Mouse (Mus musculus) cerebellum, adult 8-10 months (tissue): ENCODE measurements at regions not wholly inside any gene's neighbourhood (a gene's known extent, or its start where the extent isn't known, plus 50 kb on each side); places are given as distances from the start of the nearest gene placed in this dataset.

ENCODE experiments used
- DNase-seq: peaks from one replicate; pipeline ENCODE4 v3.0.0; 2022

DNA sequence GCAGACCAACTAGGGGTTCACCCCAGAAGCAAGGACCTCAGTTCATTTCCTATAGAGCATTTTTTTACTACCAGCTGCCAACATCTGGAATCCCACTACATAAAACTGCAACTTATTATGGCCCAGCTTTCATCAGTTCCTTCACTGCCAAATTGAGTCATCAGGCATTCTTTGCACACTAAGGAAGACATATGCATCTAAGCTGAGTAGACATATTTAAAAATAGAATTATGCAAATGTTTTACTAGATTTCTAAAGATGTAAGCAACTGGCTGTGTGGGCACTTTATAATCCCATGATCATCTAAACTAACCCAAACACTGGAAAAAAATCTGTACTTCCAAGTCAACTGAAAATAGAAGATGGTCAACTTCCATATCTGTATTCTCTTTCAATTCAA is 415.9 kb upstream of the Rarb start:
- DNase-seq, result no peak

DNA sequence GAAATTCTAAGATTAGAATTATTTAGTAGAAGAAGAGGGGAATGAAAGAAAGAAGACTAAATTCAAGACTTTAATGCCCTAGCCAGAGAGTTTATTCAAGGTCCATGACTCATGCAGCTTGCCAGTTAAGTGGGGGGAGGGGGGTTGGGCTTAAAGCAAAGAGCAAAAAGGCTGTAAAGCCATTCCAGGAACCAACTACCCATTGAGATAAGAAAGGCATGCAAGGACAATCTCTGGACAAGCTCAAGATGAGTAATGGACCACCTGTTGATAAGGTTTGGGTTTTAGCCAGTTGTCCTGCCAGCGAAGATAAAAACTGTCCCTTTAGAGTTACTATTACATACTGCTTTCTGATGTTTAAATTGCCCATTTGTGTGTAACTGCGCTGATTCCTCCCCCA is 392.5 kb upstream of the Rarb start:
- DNase-seq, result no peak

DNA sequence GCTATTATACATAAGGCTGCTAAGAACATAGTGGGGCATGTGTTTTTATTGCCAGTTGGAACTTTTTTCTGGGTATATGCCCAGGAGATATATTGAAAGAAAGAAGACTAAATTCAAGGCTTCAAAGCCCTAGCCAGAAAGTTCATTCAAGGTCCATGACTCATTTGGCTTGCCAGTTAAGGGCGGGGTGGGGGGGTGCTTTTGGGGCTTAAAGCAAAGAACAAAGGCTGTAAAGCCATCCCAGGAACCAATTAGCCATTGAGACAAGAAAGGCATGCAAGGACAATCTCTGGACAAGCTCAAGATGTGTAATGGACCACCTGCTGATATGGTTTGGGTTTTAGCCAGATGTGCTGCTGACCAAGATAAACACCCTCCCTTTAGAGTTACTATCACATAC is 386.7 kb upstream of the Rarb start:
- no peak for DNase-seq

DNA sequence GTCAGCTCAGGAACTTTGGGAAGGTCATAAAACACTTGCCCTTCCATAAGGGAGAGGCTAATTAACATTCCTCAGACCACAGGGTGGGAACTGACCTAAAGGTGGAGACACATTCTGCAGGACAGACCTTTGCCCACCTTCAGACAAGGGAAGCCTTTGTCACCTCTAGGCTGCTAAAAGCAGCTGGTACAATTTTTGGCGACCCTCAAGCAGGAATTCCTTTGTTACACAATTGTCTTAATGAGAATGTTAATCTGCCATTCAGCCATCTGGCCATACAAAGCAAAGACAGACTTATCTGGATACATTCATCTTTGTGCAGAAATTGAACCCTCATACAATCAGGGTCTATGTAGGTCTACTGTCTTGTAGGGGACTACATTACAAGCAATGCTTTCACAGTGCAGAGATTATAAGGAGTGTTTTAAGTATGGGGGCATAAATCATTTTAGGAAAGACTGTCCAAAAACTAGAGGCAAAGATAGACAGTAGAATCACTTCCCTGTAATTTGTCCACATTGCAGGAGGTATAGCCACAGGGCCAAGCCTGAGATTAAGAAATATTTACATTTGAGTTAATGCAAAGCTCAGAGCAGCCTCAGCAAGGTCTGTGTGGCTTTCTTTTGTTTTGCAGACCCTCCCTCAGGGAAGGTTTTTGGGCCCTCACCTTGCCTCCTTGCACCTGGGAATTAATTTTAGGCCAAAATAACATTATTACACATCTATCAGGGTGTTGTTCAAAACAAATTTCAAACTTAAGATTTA is 384.5 kb upstream of the Rarb start:
- DNase-seq, result no peak

DNA sequence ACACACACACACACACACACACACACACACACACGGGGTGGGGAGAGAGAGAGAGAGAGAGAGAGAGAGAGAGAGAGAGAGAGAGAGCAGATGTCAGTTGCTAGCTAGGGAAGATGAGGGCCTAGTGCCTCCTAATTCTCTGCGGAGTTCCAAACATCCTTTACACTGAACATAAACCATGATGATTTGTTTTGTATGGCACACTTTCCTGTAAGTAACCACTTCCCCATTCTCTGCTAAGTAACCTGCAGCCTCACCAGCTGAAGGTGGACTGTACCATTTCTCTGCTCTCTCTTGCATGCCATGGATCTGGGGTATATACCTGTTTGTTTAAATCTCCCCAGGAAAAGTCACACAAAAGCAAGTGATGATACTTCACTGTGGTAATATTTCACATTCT is 374.0 kb upstream of the Rarb start:
- DNase-seq, result no peak

DNA sequence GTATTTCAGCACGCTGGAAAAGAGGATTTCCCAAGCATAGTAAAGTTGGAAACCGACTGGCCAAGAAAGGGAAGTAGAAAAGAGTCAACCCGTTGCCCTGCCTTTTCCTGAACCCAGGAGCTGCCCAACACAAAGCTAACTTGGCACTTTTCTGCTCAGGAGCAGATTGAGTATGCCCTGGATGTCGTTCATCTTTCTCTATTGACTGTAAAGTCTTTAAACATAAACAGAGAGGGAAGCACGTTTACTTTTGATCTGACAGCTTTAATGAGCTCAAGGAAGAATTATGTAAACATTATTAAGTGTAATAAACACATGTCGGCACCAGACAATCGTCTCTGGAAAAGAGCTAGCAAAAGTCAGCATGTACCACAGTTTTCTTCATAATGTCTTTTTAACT is 354.3 kb upstream of the Rarb start:
- DNase-seq, result no peak

DNA sequence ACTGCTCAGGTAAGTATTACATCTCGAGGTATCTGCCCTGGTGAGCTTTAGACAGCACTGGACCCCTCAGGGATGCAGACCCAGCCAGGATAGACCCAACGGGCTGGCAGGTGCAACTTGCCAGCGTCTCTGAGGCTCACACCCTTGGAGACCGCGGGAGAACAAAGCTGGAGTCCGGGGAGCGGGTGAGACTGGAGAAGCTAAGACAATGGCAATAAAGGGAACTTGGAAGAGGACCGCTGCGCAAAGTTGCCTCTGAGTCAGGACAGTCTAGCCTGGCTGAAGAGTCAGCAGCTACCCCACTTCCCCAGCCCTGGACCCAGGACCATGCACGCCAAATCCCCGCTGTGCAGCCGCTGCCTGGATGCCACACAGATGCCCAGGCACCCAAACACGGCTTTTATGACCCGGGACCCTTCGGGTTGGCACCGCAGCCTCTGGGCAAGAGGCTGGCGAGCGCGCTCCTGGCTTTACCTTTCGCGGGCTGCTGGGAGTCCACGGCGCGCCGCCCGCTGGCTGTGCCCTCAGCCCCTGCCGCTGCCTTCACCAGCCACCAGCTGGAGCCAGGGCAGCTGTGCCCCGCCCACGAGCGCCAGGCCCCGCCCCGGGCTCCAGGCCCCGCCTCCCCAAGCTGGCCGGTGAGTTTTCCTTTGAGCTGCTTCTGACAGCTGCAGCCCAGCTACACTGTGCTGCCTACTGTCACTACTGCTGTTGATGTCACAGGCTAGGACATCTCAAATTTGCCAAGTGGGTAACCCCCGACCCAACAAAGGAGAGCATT is 353.6 kb upstream of the Rarb start:
- peak; percentile 3 for DNase-seq

DNA sequence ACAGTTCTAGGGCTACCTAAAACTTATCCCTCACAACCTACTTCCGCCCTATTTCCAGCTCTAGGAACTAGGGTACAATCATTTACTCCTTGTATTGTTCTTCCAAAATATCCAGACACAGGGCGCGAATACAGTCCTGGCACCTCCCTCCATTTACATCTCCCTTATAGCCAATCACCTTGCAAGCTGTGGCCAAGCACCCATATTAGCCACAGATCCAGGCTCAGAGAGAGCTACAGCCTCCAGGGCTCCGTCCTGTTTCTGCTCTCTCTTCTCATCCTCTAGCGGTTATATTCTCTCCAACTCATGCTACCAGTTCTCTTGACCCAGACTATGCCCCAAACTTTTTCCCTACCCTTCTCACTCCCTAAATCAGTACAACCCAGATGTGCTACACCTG is 352.9 kb upstream of the Rarb start:
- DNase-seq, result no peak

DNA sequence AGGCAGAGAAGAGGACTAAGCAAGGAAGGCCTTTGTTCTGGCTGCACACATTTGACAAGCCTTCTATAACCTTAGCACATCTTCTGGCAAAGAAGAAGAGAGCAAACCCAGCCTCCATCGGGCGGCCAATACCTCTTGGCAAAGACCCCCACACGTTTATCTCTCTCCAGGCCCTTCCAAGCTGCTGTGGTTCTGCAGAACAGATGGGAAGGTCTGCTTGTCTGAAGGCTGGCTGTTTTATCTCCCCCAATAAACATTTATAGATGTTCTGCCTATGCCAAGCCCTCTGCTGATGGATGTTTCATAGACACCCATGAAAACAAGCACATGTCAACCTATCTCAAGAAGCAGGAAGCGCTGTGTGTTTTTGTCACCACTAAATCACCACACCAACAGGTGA is 339.4 kb upstream of the Rarb start:
- no peak for DNase-seq

DNA sequence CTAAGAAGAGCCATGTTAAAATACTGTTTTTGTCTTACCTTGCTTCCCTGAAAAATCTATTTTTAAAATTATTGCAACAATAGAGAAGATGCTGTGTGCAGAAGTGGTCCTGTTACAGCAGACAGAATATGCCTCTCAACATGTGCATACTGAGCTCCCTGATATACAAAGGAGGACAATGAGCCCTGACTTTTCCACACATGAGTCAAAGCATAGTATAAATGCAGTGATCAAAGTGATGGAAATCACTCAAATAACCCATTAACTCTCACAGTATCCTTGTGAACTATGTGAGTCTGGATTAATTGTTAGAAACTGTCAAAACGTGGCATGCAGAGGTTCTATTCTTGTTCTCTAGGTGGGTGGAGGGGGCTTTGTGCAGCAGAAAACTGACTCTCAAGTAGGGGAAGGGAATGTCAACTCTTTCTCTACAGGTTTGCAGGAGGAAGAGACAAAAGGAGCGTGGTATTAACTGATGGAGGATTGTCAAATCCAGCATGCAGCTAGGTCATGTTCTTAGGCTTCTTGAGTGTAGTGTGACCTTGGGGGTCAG is 337.5 kb upstream of the Rarb start:
- no peak for DNase-seq

DNA sequence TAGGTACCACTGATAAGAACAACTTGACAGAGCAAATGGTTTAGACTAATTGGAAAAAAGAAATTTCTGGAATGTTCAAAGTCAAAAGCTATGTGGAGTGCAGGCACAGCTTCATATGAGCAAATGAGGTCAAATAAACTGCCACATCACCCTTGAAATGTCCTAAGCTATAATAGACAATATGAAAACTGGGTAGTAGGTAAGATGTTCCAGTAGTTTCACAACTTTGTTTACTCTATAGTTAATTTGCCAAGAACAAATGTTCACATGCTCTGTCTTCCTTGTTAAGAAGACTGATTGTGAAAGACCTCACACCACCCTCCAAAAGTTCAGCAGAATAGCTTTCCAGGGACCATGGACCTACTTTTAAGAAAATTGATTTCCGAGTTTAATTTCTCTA is 301.7 kb upstream of the Rarb start:
- no peak for DNase-seq

DNA sequence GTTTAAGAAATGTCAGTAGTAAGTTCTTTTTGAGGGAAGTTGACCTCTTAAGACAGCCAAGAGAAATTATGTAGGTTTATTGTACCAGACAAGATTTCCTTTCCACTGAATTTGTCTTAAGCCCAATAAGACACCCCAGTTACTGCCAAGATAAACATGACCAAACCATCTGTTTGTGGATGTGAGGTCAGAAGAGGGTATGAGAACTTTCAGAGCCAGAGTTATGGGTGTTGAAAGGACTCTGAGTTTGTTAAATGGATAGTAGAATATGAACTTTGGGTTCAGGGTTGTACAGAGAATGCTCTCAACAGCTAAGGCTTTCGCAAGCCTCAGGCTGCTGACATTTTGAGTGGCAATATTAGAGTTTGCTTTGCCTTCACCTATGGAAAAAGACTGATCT is 287.7 kb upstream of the Rarb start:
- no peak for DNase-seq

DNA sequence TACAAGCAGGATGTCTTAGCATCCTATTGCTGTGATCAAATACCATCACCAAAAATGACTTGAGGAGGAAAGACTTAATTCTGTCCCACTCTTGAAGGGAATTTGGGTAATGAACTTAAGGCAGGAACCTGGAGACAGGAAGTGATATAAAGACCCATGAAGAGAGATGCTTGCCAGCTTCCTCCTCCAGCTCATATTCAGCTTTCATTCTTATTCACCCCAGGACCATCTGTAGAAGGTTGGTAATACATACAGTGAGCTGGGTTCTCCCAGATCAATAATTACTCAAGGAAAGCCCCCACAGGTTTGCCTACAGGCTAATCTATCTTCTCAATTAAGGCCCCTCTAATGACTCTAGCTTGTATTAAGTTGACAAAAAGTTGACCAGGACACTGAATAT is 283.5 kb upstream of the Rarb start:
- DNase-seq, result no peak

DNA sequence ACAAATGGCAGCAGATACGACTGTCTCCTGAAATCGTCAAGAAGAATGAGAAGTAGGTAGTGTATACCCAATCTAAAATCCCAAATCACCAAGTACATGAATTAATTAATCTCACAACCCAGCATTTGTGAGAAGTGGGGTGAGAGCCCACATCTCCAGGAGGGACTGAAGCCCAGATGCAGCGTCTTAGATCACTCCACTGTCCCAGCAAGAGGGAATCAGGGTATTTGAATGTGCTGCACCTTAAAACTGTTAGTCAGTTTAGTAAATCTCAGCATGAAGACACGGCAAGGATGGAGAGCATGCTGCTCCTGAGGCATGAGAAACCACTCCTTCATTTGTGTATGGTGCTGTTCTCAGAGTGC is 271.6 kb upstream of the Rarb start:
- no peak for DNase-seq

DNA sequence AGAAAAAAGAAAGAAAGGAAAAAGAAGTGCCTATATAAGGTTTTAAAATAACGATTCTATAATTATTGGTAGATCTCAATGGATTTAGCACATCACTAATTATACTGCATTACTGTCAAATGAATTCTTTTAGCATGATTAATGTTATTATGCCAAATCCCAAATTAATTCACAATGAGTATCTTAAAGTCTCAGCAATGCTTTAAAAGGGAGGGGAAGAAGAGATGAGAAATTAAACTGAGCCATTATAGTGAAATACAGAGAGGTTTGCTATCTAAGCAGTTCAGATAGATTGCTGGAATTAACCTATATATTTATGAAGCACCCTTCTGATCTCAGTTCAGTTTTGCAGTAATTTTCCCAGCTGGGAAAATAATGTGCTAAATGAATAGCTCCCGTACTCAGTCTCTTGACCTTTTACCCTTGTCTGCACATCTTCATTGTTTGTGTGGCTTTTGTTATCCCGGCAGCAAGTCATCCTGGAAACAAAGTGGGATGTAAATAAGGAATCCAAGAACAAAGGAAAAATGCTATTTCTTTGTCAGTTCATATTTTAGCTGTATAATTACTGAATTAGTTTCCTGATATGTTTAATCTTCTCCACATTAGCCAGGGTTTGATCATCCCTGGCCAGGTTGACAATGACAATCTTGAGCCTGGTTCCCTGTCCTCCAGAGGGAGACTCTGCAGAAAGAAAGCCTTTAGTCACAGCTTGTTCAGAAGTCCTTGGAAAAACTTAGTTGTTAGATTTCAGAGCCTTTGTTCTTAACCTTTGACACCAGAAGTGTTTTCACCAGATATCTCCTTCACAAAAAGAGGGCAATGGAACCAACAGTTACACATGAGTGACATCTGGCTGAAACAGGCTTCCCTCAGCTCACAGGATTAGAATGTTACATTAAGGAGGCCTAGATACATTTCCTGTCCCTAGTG is 270.9 kb upstream of the Rarb start:
- DNase-seq, result no peak

DNA sequence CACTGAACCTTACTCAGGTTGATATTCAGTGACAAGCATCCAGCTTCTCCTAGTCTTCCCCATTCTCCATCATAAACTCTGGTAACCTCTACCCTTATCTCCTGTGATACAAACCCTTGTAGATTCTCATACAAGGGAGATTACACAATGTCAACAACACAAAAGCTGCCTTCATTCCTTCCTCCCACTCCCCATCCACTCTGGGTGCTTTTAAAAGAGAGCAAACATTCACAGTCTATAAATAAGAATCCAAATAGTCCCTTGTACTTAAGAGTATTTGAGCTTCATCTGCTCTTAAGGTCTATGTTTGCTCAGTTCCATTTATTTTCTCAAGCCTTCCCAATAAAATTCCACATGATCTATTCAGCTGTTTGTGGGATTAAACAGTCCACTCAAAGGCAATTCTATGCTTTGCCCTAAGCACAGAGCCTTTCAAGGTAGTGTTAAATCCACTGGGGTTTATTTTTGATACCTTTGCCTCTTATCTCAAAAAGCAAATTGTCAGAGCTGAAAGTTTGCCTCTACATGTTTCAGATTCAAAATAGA is 270.2 kb upstream of the Rarb start:
- no peak for DNase-seq

DNA sequence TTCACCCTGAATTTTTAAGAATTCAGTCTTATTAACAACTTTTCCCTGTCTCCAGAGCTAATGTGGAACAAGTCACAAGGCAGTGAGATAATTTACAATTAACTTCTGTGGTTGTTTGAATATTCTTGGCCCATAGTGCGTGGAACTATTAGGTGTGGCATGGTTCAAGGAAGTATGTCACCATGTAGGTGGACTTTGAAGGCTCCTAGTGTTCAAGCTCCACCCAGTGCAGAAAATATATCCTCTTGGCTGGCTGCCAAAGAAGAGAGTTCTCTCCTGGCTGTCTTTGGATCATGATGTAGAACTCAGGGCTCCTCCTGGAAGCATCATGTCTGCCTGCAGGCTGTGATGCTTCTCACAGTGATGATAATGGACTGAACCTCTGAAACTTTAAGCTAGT is 268.9 kb upstream of the Rarb start:
- DNase-seq, result no peak

DNA sequence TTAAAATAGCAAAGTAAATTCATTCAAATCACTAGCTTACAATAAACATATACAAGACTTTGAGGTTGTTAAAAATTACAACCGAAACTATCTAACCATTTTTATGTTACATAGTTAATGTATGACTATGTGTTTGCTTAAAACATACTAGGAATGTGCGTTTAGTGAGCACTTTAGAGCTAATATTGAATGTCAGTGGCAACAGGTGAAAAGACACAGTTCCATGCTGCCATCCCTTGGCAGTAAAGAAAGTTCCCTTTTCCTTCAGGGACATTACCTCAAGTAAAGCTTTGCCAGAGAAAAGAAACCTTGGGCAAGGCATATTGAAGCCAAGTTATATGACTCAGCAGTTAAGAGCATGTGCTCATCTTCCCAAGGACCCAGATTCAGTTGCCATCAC is 265.0 kb upstream of the Rarb start:
- DNase-seq, result no peak

DNA sequence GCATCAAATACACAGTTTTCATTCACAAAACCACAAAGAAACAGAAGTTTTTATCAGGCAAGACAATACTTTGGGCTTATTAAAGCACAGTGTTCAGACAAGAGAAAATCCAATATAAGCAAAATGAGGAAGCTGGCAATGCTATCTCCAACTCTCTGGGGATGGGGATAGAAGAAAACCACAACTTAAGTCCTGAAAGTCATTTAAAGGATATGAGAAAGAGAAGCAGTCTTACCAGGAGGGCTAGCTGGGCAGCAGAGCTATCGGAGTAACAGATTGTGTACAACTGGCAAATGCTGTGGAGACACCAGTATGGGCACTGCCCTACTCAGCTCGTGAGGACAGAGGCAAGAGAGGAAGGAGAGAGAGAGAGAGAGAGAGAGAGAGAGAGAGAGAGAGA is 262.9 kb upstream of the Rarb start:
- DNase-seq, result no peak

DNA sequence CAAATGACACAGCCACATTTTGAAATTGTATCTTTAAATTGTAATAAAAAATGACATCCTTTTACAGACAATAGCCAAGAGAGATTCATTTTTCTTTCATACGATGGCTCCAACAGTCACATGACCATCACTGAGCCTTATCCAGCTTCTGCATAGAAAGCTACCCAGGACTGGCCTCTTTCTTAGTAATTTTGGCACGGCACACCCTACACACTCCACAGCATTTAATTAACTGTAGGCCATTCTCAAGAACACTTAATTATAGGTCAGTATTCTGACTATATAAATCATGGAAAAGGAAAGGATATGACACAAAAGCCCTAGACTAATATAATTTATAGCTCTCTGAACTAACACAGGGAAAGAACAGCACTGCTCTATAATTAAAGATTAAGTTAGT is 260.6 kb upstream of the Rarb start:
- no peak for DNase-seq

DNA sequence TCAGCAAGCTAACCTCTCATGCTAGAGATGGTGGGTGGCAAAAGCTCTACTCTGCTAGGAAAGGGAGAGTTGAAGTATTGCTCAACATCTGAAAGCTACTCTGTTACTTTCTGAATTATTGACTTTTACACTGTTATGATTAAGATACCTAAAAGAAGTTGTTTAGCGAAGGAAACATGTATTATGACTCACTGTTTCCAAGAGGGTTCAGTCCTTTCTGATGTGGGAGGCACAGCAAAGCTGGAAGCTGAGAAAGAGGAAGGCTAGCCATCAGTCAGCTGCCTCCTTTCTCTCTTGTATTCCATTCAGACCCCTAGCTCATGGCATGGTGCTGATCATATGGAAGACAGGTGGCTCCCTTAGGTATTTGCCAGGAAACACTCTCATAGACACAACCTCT is 242.4 kb upstream of the Rarb start:
- DNase-seq, result no peak

DNA sequence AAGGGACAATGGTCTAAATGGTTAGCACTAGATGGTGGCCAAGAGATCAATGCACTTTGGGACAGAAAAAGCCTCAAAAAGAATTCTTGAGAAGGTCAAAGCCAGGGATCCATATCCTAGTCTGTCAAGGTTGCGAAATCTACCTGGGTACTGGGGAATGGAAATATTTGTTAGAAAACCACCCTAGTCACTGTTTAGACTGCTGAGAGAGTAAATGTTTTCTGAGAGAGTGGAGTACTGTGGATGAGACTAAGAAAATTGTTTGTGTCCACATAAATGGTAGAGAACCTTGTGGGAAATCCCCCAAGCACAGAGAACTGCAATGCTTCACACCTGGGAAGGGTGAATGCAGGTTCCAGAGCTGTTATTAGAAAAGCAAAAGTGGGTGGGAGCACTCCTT is 239.5 kb upstream of the Rarb start:
- DNase-seq, result no peak

DNA sequence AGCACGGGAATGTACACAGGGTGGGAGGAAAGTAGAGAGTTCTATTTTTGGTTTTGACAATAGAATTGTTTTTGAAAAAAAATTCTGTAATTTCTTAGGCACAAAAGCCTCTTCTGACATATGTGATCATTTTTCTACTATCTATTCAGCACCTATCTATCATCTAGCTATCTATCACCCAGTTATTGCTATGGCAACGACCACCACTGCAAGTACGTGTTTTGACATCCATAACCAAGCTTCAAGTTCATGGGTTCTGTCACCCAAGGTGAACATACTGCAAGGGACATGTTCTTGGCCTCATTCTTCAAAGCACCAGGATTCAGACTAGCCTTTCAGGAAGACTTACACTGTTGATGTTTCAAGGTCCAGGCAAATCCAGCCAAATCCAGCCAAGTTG is 238.4 kb upstream of the Rarb start:
- no peak for DNase-seq
